Mouse (Mus musculus) embryonic fibroblast, embryonic 13.5 days (primary cell): ENCODE results near the gene Kcnab3.

ENCODE experiments used
- CTCF ChIP-seq: IDR thresholded peaks from 2 replicates; pipeline ENCODE4 v1.5.1; 2011; ENCODE audit warnings: mild to moderate bottlenecking, control low read depth, low read length, moderate library complexity, borderline replicate concordance; ENCODE audit not compliant: insufficient read depth
- POLR2A ChIP-seq: IDR thresholded peaks from 2 replicates; pipeline ENCODE4 v1.6.1; 2011; ENCODE audit warnings: low read depth, mild to moderate bottlenecking, control low read depth, low read length, moderate library complexity

GRCm38 (mm10) chr11:69328517-69328916 is 2.5 kb downstream of the Kcnab3 start:
- TF ChIP-seq CTCF: no peak
- TF ChIP-seq POLR2A: no peak
